Comparison of ENCODE assay signal across 25 mouse cellular contexts in genomic region chr4:43974914-43975616, GRCm38 (mm10). TPM values are rescaled to one million over a fixed set of nuclear protein-coding genes. Genes with fewer than 3 reads are reported as not detected.
DNase-seq lines count a peak whose midpoint lies in the region; ATAC-seq and TF ChIP-seq lines count a peak whose summit lies in the region.
"Had no signal": no experiment of that assay in that cellular context is flagged by ENCODE, and none has a peak within 500 bp of the region (broad histone marks: within the 10 kb centered on the region; RNA-seq: fewer than 3 reads in every experiment).

No protein-coding gene starts in this region.

- H3K9me3 ChIP-seq in stomach, embryonic 15.5 days = no peaks in the 10 kb centered on the region
- H3K9me3 ChIP-seq in stomach, postnatal 0 days (ENCODE audit: control insufficient read depth, low read length) = no peaks in the 10 kb centered on the region
- no peaks in the 10 kb centered on the region for H3K9me3 ChIP-seq in liver, embryonic 14.5 days (ENCODE audit: control insufficient read depth, low read length)
- H3K9me3 ChIP-seq: embryonic facial prominence, embryonic 15.5 days; forebrain, embryonic 12.5 days; lung, embryonic 15.5 days had no signal

- no peak overlapping the region for H3K4me2 ChIP-seq in stomach, embryonic 15.5 days
- no peak overlapping the region for H3K4me2 ChIP-seq in stomach, postnatal 0 days (replicated peaks; ENCODE audit: low read depth)
- no peak overlapping the region for H3K4me2 ChIP-seq in liver, embryonic 14.5 days (ENCODE audit: low read depth)
- H3K4me2 ChIP-seq: embryonic facial prominence, embryonic 15.5 days; forebrain, embryonic 12.5 days; lung, embryonic 15.5 days had no signal

- ATAC-seq in stomach, embryonic 15.5 days (ENCODE audit: insufficient read depth, low FRiP score, low read depth) = no peak
- no peak for ATAC-seq in stomach, postnatal 0 days (ENCODE audit: low FRiP score, low TSS enrichment)
- peak; percentile 60; the same call in 1 of the 2 replicates for ATAC-seq in liver, embryonic 14.5 days (ENCODE audit: insufficient read depth)
- ATAC-seq: activated CD4-positive, CD25-positive, alpha-beta regulatory T cell, adult 4 months; midbrain, embryonic 16.5 days had no signal

- peak overlapping the region; percentile 54; the same call in 1 of the 2 replicates for H3K27ac ChIP-seq in stomach, embryonic 15.5 days
- H3K27ac ChIP-seq in stomach, postnatal 0 days (replicated peaks) = no peak overlapping the region
- peak overlapping the region; percentile 39; the same call in 1 of the 2 replicates for H3K27ac ChIP-seq in bone marrow, adult 2 months (ENCODE audit: control insufficient read depth, insufficient read depth, low read depth, low read length, poor library complexity)
- no peak overlapping the region; the same call in 1 of the 2 replicates for H3K27ac ChIP-seq in liver, embryonic 14.5 days
- H3K27ac ChIP-seq: embryonic facial prominence, embryonic 15.5 days; forebrain, embryonic 12.5 days; lung, embryonic 15.5 days had no signal

- H3K9ac ChIP-seq in stomach, embryonic 15.5 days = no peak overlapping the region
- H3K9ac ChIP-seq in stomach, postnatal 0 days (ENCODE audit: low read length) = no peak overlapping the region
- no peak overlapping the region for H3K9ac ChIP-seq in liver, embryonic 14.5 days (replicated peaks)
- H3K9ac ChIP-seq: embryonic facial prominence, embryonic 15.5 days; forebrain, embryonic 12.5 days; lung, embryonic 15.5 days had no signal

- TF ChIP-seq POLR2A in bone marrow, adult 2 months (IDR thresholded peaks at IDR 0.05; ENCODE audit: borderline replicate concordance, control insufficient read depth, low read depth, low read length) = no peak

- peaks cover 36% of the 10 kb centered on the region for H3K4me1 ChIP-seq in stomach, embryonic 15.5 days
- H3K4me1 ChIP-seq in stomach, postnatal 0 days (replicated peaks; ENCODE audit: control insufficient read depth, insufficient read depth) = no peaks in the 10 kb centered on the region; the same call in 1 of the 2 replicates
- peaks cover 19% of the 10 kb centered on the region for H3K4me1 ChIP-seq in bone marrow, adult 2 months (ENCODE audit: control insufficient read depth, insufficient read depth, low read length)
- peaks cover 6 to 25% of the 10 kb centered on the region in 2 experiments; a peak in 3 of 4 replicates for H3K4me1 ChIP-seq in liver, embryonic 14.5 days (replicated peaks; ENCODE audit: control insufficient read depth in 2 of 2, insufficient read depth in 2 of 2, low read length in 1 of 2)

- TF ChIP-seq CTCF in stomach, postnatal 0 days (IDR thresholded peaks at IDR 0.05; ENCODE audit: low read depth) = no peak
- TF ChIP-seq CTCF in bone marrow, adult 2 months (IDR thresholded peaks at IDR 0.05; ENCODE audit: control insufficient read depth, insufficient read depth, low read length) = no peak
- TF ChIP-seq CTCF in liver, embryonic 14.5 days (IDR thresholded peaks at IDR 0.05; ENCODE audit: low read depth) = no peak

- no peak for DNase-seq in stomach, postnatal 0 days (ENCODE audit: low spot score)
- no peak for DNase-seq in liver, embryonic 14.5 days (ENCODE audit: low read depth in 3 of 3, low spot score in 3 of 3)
- DNase-seq in kidney, postnatal 25 days = no peak
- DNase-seq in adrenal gland, adult 18-20 months (ENCODE audit: low spot score in 2 of 2) = no peak
- no peak for DNase-seq in frontal cortex, adult 2 months (ENCODE audit: extremely low spot score in 1 of 2, low spot score in 1 of 2)
- no peak for DNase-seq in frontal cortex, postnatal 14 days (ENCODE audit: low spot score in 2 of 2)
- DNase-seq: adrenal gland, postnatal 25 days; cerebellum, postnatal 10 days; embryo, embryonic 11 days; heart, adult 18-20 months; kidney, adult 9 months; kidney, postnatal 4 days; layer of hippocampus, postnatal 36 days; right cerebral cortex, adult 18-20 months had no signal

- WGBS in stomach, embryonic 15.5 days = 62% methylated on average over 10 of the region's 10 CpGs
- 38% methylated on average over 10 of the region's 10 CpGs for WGBS in stomach, postnatal 0 days
- 46% methylated on average over 10 of the region's 10 CpGs for whole genome bisulfite sequencing in bone marrow, adult 2 months
- 61% methylated on average over 10 of the region's 10 CpGs for WGBS in liver, embryonic 14.5 days (ENCODE audit: insufficient replicate concordance)

- H3K36me3 ChIP-seq in stomach, embryonic 15.5 days = no peaks in the 10 kb centered on the region
- no peaks in the 10 kb centered on the region for H3K36me3 ChIP-seq in stomach, postnatal 0 days (ENCODE audit: control insufficient read depth, insufficient read depth, low read length)
- H3K36me3 ChIP-seq in liver, embryonic 14.5 days (replicated peaks; ENCODE audit: control insufficient read depth, insufficient read depth, low read depth) = no peaks in the 10 kb centered on the region; the same call in 1 of the 2 replicates
- H3K36me3 ChIP-seq: lung, embryonic 15.5 days had no signal

- no peaks in the 10 kb centered on the region for H3K27me3 ChIP-seq in stomach, embryonic 15.5 days (replicated peaks)
- no peaks in the 10 kb centered on the region for H3K27me3 ChIP-seq in stomach, postnatal 0 days (ENCODE audit: control insufficient read depth, insufficient read depth, low read length)
- H3K27me3 ChIP-seq in liver, embryonic 14.5 days (ENCODE audit: control insufficient read depth, insufficient read depth, low read length) = no peaks in the 10 kb centered on the region
- H3K27me3 ChIP-seq: embryonic facial prominence, embryonic 15.5 days; lung, embryonic 15.5 days had no signal

- no peak overlapping the region for H3K4me3 ChIP-seq in stomach, embryonic 15.5 days (replicated peaks)
- H3K4me3 ChIP-seq in stomach, postnatal 0 days (ENCODE audit: low read depth, low read length) = no peak overlapping the region
- no peak overlapping the region for H3K4me3 ChIP-seq in bone marrow, adult 2 months (replicated peaks; ENCODE audit: control insufficient read depth, low read depth, low read length)
- H3K4me3 ChIP-seq in liver, embryonic 14.5 days (ENCODE audit: insufficient read depth in 1 of 2, low read depth in 2 of 2, low read length in 2 of 2) = no peak overlapping the region
- H3K4me3 ChIP-seq: embryonic facial prominence, embryonic 15.5 days; forebrain, embryonic 12.5 days; lung, embryonic 15.5 days had no signal

- no peak for TF ChIP-seq EP300 in stomach, postnatal 0 days (optimal IDR thresholded peaks at IDR 0.05)
- no peak for TF ChIP-seq EP300 in liver, embryonic 14.5 days (IDR thresholded peaks at IDR 0.05; ENCODE audit: low read depth)

RNA-seq across cellular contexts. Expression of gene Ccin, which starts 8.2 kb away (rescaled TPM):
- polyA plus RNA-seq in stomach, embryonic 15.5 days (2015; fragmentation: Nextera tagmentation; extraction: Ambion mirVana) = not detected in 2 replicates
- not detected in 2 replicates for polyA plus RNA-seq in stomach, postnatal 0 days (2015; fragmentation: Nextera tagmentation; extraction: Ambion mirVana)
- not detected in 2 replicates for polyA plus RNA-seq in bone marrow, adult 2 months (2011; ENCODE audit: insufficient read depth, insufficient read length, low replicate concordance, missing spikeins)
- 0.02 TPM in 1 of 2 replicates, not detected in the other for polyA plus RNA-seq in liver, embryonic 14.5 days (2012; rRNA removed)
- not detected in 2 replicates for polyA plus RNA-seq in liver, embryonic 14.5 days (2014; fragmentation: Nextera tagmentation; extraction: Ambion mirVana)
- not detected for total RNA-seq in adrenal gland, adult 18-20 months (2021)
- 0.06 TPM in 1 of 2 replicates, not detected in the other for polyA plus RNA-seq in frontal cortex, adult 2 months (2012; rRNA removed)
- total RNA-seq: adrenal gland, postnatal 25 days; heart, adult 18-20 months; layer of hippocampus, postnatal 36 days; left cerebral cortex, postnatal 36 days had no signal
- polyA plus RNA-seq: embryonic facial prominence, embryonic 15.5 days; heart, embryonic 16.5 days; lung, embryonic 15.5 days; midbrain, embryonic 16.5 days; small intestine, adult 2 months; stomach, embryonic 14.5 days had no signal

RNA-seq across cellular contexts. Expression of gene Glipr2, which starts 17.9 kb away (rescaled TPM):
- 95.8 and 106 TPM in 2 replicates for polyA plus RNA-seq in stomach, embryonic 15.5 days (2015; fragmentation: Nextera tagmentation; extraction: Ambion mirVana)
- polyA plus RNA-seq in stomach, postnatal 0 days (2015; fragmentation: Nextera tagmentation; extraction: Ambion mirVana) = 43.4 and 46.4 TPM in 2 replicates
- 20.8 and 49.7 TPM in 2 replicates for polyA plus RNA-seq in bone marrow, adult 2 months (2011; ENCODE audit: insufficient read depth, insufficient read length, low replicate concordance, missing spikeins)
- 17.1 and 19.2 TPM in 2 replicates for polyA plus RNA-seq in liver, embryonic 14.5 days (2012; rRNA removed)
- 46.6 and 48.8 TPM in 2 replicates for polyA plus RNA-seq in liver, embryonic 14.5 days (2014; fragmentation: Nextera tagmentation; extraction: Ambion mirVana)
- 1 to 10 TPM; 3.5 to 6.4 TPM for total RNA-seq in adrenal gland, adult 18-20 months (2021)
- polyA plus RNA-seq in frontal cortex, adult 2 months (2012; rRNA removed) = 4.6 and 5.4 TPM in 2 replicates

RNA-seq across cellular contexts. Expression of gene Clta, which starts 29.2 kb away (rescaled TPM):
- polyA plus RNA-seq in stomach, embryonic 15.5 days (2015; fragmentation: Nextera tagmentation; extraction: Ambion mirVana) = 248 and 262 TPM in 2 replicates
- polyA plus RNA-seq in stomach, postnatal 0 days (2015; fragmentation: Nextera tagmentation; extraction: Ambion mirVana) = 191 and 194 TPM in 2 replicates
- polyA plus RNA-seq in bone marrow, adult 2 months (2011; ENCODE audit: insufficient read depth, insufficient read length, low replicate concordance, missing spikeins) = 114 and 168 TPM in 2 replicates
- 114 and 173 TPM in 2 replicates for polyA plus RNA-seq in liver, embryonic 14.5 days (2012; rRNA removed)
- polyA plus RNA-seq in liver, embryonic 14.5 days (2014; fragmentation: Nextera tagmentation; extraction: Ambion mirVana) = 121 and 128 TPM in 2 replicates
- total RNA-seq in adrenal gland, adult 18-20 months (2021) = 100 to 1,000 TPM; 169 to 180 TPM
- polyA plus RNA-seq in frontal cortex, adult 2 months (2012; rRNA removed) = 440 and 454 TPM in 2 replicates

Comparison
In these comparisons a context has a peak if more than half of its experiments do, and no peak if none do; other contexts are left out.
1. H3K27ac ChIP-seq: peak in stomach, embryonic 15.5 days (single experiment) and bone marrow, adult 2 months (single experiment); none in stomach, postnatal 0 days (single experiment) and liver, embryonic 14.5 days (single experiment).